Mouse (Mus musculus) C2C12 (cell line): Measurements from ENCODE around the gene Gm14151.

Experiments used
- CTCF ChIP-seq: IDR thresholded peaks from one replicate; pipeline ENCODE4 v1.5.1; 2011; ENCODE audit not compliant: control insufficient read depth, insufficient read depth, insufficient read length
- MYOD1 ChIP-seq: IDR thresholded peaks from one replicate; pipeline ENCODE4 v1.6.1; 2011; ENCODE audit warnings: low read depth; ENCODE audit not compliant: control insufficient read depth, insufficient read length
- USF1 ChIP-seq: IDR thresholded peaks from one replicate; pipeline ENCODE4 v1.6.1; 2011; ENCODE audit warnings: low read depth, mild to moderate bottlenecking, control low read depth, moderate library complexity

- no peak for TF ChIP-seq CTCF
- no peak for TF ChIP-seq USF1
- no peak for TF ChIP-seq MYOD1
Observed at GRCm38 (mm10) chr2:151039726-151040125, 52.4 kb downstream of the Gm14151 start.
